Mouse (Mus musculus) cortical plate, adult 2 months (tissue): ENCODE measurements around the gene Rhebl1.

Experiments
- CTCF ChIP-seq: fragments of 200-500 bp; IDR thresholded peaks from 2 replicates; pipeline ENCODE4 v1.5.1; 2011; ENCODE audit warnings: mild to moderate bottlenecking, control low read depth, low read length; ENCODE audit not compliant: insufficient read depth; ENCODE audit errors: extremely low read depth
- POLR2A ChIP-seq: fragments of 200-500 bp; IDR thresholded peaks from 2 replicates; pipeline ENCODE4 v1.6.1; 2011; ENCODE audit warnings: mild to moderate bottlenecking, low read length, control low read depth; ENCODE audit not compliant: insufficient read depth; ENCODE audit errors: extremely low read depth

- TF ChIP-seq CTCF (no peak), POLR2A (no peak)
Observed at GRCm38 (mm10) chr15:98914903-98915302, 20.6 kb upstream of the Rhebl1 start.
